Mouse (Mus musculus) erythroblast, embryonic 14.5 days (primary cell): ENCODE results near the gene Poc5.

Experiments
- GATA1 ChIP-seq: IDR thresholded peaks from 2 replicates; pipeline ENCODE4 v1.6.1; 2012; ENCODE audit warnings: low read length, inconsistent platforms, mixed read lengths
- TAL1 ChIP-seq: IDR thresholded peaks from 3 replicates; pipeline ENCODE4 v1.6.1; 2012; ENCODE audit warnings: low read length, inconsistent platforms, mixed read lengths

GRCm38 (mm10) chr13:96421230-96421629, 33.1 kb downstream of the Poc5 start:
- TF ChIP-seq TAL1, result no peak
- TF ChIP-seq GATA1, result no peak
